Mouse (Mus musculus) ES-E14 (cell line): ENCODE data around the gene Gnb1.

Source experiments
- CHD2 ChIP-seq: IDR thresholded peaks from 2 replicates; pipeline ENCODE4 v1.6.1; 2014; ENCODE audit warnings: mild to moderate bottlenecking, low read depth, low read length, inconsistent platforms
- ZC3H11A ChIP-seq: IDR thresholded peaks from 2 replicates; pipeline ENCODE4 v1.6.1; 2012; ENCODE audit warnings: low read depth, mild to moderate bottlenecking, inconsistent platforms, low read length, borderline replicate concordance

GRCm38 (mm10) chr4:155564315-155565069 is 73.3 kb downstream of the Gnb1 start:
- TF ChIP-seq ZC3H11A (no peak), CHD2 (no peak)
